Mouse (Mus musculus) naive thymus-derived CD4-positive, alpha-beta T cell, adult 5 months (primary cell): ENCODE results near the gene Ptpn13. TPM values are rescaled to one million over a fixed set of nuclear protein-coding genes. Genes with fewer than 3 reads are reported as not detected.

ENCODE experiments used
- polyA plus RNA-seq: library from polyadenylated mRNA; unstranded; fragments of 100-300 nt; shearing (Covaris generic); gene quantifications from one replicate; pipeline ENCODE4 v1.2.1, GENCODE M21; 2017

Ptpn13 gene
- 3.0 TPM for polyA plus RNA-seq

GRCm38 (mm10) chr5:103424678-103425319 is at the start of gene Ptpn13:
TSS of gene Ptpn13 (plus strand) at chr5:103425192.

GRCm38 (mm10) chr5:103629111-103629764 is 204.2 kb downstream of the Ptpn13 start, which contains the start of gene Slc10a6:
TSS of gene Slc10a6 (minus strand) at chr5:103629403.

Other genes starting within 250 kb of the Ptpn13 start
- gene Mapk10, start 213.9 kb upstream of the Ptpn13 start, polyA plus RNA-seq: not detected
- not detected for gene Slc10a6, start 204.2 kb downstream of the Ptpn13 start, polyA plus RNA-seq
- not detected for gene 1700016H13Rik, start 230.8 kb downstream of the Ptpn13 start, polyA plus RNA-seq